Mouse (Mus musculus): ENCODE measurements around the gene Pde8a.

Pde8a gene

GRCm38 (mm10) chr7:81261548-81261947, 48.2 kb downstream of the Pde8a start:
- DNase-seq (ENCODE audit: extremely low spot score, low spot score), result no peak

GRCm38 (mm10) chr7:81272908-81273307, 59.5 kb downstream of the Pde8a start:
- DNase-seq (ENCODE audit: extremely low spot score, low spot score), result no peak

GRCm38 (mm10) chr7:81278966-81279365, 65.6 kb downstream of the Pde8a start:
- DNase-seq (ENCODE audit: extremely low spot score, low spot score), result no peak

GRCm38 (mm10) chr7:81281240-81281639, 67.8 kb downstream of the Pde8a start:
- no peak for DNase-seq (ENCODE audit: extremely low spot score, low spot score)

- no peak for DNase-seq (ENCODE audit: extremely low spot score, low spot score)
Observed at GRCm38 (mm10) chr7:81286456-81286855, 73.1 kb downstream of the Pde8a start.

GRCm38 (mm10) chr7:81286946-81287345, 73.5 kb downstream of the Pde8a start:
- DNase-seq (ENCODE audit: extremely low spot score, low spot score), result no peak

- DNase-seq (ENCODE audit: extremely low spot score, low spot score), result no peak
Observed at GRCm38 (mm10) chr7:81295169-81295568, 81.8 kb downstream of the Pde8a start.

GRCm38 (mm10) chr7:81298206-81298605, 84.8 kb downstream of the Pde8a start:
- DNase-seq (ENCODE audit: extremely low spot score, low spot score), result no peak

GRCm38 (mm10) chr7:81301323-81301722, 87.9 kb downstream of the Pde8a start:
- DNase-seq (ENCODE audit: extremely low spot score, low spot score), result no peak

- DNase-seq (ENCODE audit: extremely low spot score, low spot score), result no peak
Observed at GRCm38 (mm10) chr7:81303682-81304081, 90.3 kb downstream of the Pde8a start.

GRCm38 (mm10) chr7:81304100-81304499, 90.7 kb downstream of the Pde8a start:
- DNase-seq (ENCODE audit: extremely low spot score, low spot score), result no peak

- no peak for DNase-seq (ENCODE audit: extremely low spot score, low spot score)
Observed at GRCm38 (mm10) chr7:81304675-81305074, 91.3 kb downstream of the Pde8a start.

- DNase-seq (ENCODE audit: extremely low spot score, low spot score), result no peak
Observed at GRCm38 (mm10) chr7:81307735-81308134, 94.3 kb downstream of the Pde8a start.

- DNase-seq (ENCODE audit: extremely low spot score, low spot score), result no peak
Observed at GRCm38 (mm10) chr7:81309247-81309646, 95.9 kb downstream of the Pde8a start.

- no peak for DNase-seq (ENCODE audit: extremely low spot score, low spot score)
Observed at GRCm38 (mm10) chr7:81311130-81311529, 97.7 kb downstream of the Pde8a start.

GRCm38 (mm10) chr7:81311581-81311980, 98.2 kb downstream of the Pde8a start:
- DNase-seq (ENCODE audit: extremely low spot score, low spot score), result no peak

GRCm38 (mm10) chr7:81315583-81315982, 102.2 kb downstream of the Pde8a start:
- no peak for DNase-seq (ENCODE audit: extremely low spot score, low spot score)

- DNase-seq (ENCODE audit: extremely low spot score, low spot score), result no peak
Observed at GRCm38 (mm10) chr7:81319749-81320148, 106.4 kb downstream of the Pde8a start.

- DNase-seq (ENCODE audit: extremely low spot score, low spot score), result no peak
Observed at GRCm38 (mm10) chr7:81321776-81322175, 108.4 kb downstream of the Pde8a start.

GRCm38 (mm10) chr7:81326043-81326442, 112.6 kb downstream of the Pde8a start:
- no peak for DNase-seq (ENCODE audit: extremely low spot score, low spot score)

GRCm38 (mm10) chr7:81326859-81327258, 113.5 kb downstream of the Pde8a start:
- no peak for DNase-seq (ENCODE audit: extremely low spot score, low spot score)

- no peak for DNase-seq (ENCODE audit: extremely low spot score, low spot score)
Observed at GRCm38 (mm10) chr7:81327661-81328060, 114.3 kb downstream of the Pde8a start.

GRCm38 (mm10) chr7:81330767-81331166, 117.4 kb downstream of the Pde8a start:
- no peak for DNase-seq (ENCODE audit: extremely low spot score, low spot score)

GRCm38 (mm10) chr7:81331851-81332250, 118.5 kb downstream of the Pde8a start:
- DNase-seq (ENCODE audit: extremely low spot score, low spot score), result no peak

Data from neural tube, embryonic 10.5 days (tissue).